Mouse (Mus musculus) olfactory bulb, adult 2 months (tissue): Measurements from ENCODE around the gene Ddx17.

Experiments used
- CTCF ChIP-seq: fragments of 200-500 bp; IDR thresholded peaks from 2 replicates; pipeline ENCODE4 v1.5.1; 2012; ENCODE audit warnings: low read depth, mild to moderate bottlenecking, low read length, moderate library complexity; ENCODE audit not compliant: insufficient read depth
- POLR2A ChIP-seq: fragments of 200-500 bp; IDR thresholded peaks from 2 replicates; pipeline ENCODE4 v1.6.1; 2012; ENCODE audit warnings: mild to moderate bottlenecking, low read depth, low read length, moderate library complexity; ENCODE audit not compliant: insufficient read depth

- TF ChIP-seq CTCF (no peak), POLR2A (no peak)
Observed at GRCm38 (mm10) chr15:79493527-79493926, 53.0 kb downstream of the Ddx17 start.
